Mouse (Mus musculus): ENCODE measurements at regions not wholly inside any gene's neighbourhood (a gene's known extent, or its start where the extent isn't known, plus 50 kb on each side); places are given as distances from the start of the nearest gene placed in this dataset.

DNA sequence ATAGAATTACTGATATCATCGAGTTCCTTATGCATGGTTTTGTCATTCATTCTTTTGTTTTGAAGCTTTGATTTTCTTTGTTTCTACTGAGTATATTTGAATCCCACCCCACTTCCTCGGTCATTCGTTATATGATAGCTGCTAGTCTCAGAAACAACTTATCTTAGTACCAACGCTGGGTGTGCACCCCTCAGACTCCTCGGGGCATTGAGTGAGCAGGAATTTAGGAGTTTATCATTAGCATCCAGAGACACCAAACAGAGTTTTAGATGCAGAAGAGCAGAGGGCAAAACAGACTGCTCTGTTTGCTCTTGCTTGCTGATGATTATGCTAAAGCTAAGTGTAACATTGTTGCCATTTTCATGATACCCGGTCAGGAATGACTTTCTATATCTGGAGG lies 115.3 kb downstream of the Zbtb18 start:
- TF ChIP-seq CTCF (IDR thresholded peaks at IDR 0.05; ENCODE audit: low read depth, low read length) (no peak), POLR2A (IDR thresholded peaks at IDR 0.05; ENCODE audit: borderline replicate concordance, low read depth, low read length) (no peak)

Measured in bone marrow macrophage, adult 2 months (primary cell).